Mouse (Mus musculus): ENCODE results near the gene Edn3.

GRCm38 (mm10) chr2:174717857-174718256, 42.6 kb upstream of the Edn3 start:
- TF ChIP-seq BHLHE40 (IDR thresholded peaks at IDR 0.05; ENCODE audit: borderline replicate concordance, low read depth, low read length), result no peak
- no peak for TF ChIP-seq CTCF (IDR thresholded peaks at IDR 0.05 in 2 of 3, conservative IDR thresholded peaks at IDR 0.05 in 1 of 3; ENCODE audit: control insufficient read depth in 1 of 3, insufficient read depth in 1 of 3, low read depth in 2 of 3, low read length in 3 of 3, poor library complexity in 1 of 3, severe bottlenecking in 1 of 3)
- no peak for TF ChIP-seq POLR2A (IDR thresholded peaks at IDR 0.05; ENCODE audit: control insufficient read depth in 1 of 2, insufficient read depth in 1 of 2, low read depth in 1 of 2, low read length in 2 of 2, poor library complexity in 1 of 2)
- TF ChIP-seq POLR2AphosphoS2 (IDR thresholded peaks at IDR 0.05; ENCODE audit: low read length), result no peak
- no peak for TF ChIP-seq EP300 (IDR thresholded peaks at IDR 0.05; ENCODE audit: low read depth in 1 of 2, low read length in 2 of 2)
- TF ChIP-seq ETS1 (IDR thresholded peaks at IDR 0.05; ENCODE audit: low read depth, low read length), result no peak
- no peak for TF ChIP-seq KAT2A (conservative IDR thresholded peaks at IDR 0.05; ENCODE audit: low read depth, low read length)
- TF ChIP-seq HCFC1 (IDR thresholded peaks at IDR 0.05; ENCODE audit: low read depth, low read length), result no peak
- no peak for TF ChIP-seq MYB (IDR thresholded peaks at IDR 0.05; ENCODE audit: low read depth, low read length)
- TF ChIP-seq MXI1 (IDR thresholded peaks at IDR 0.05; ENCODE audit: low read depth, low read length), result no peak
- TF ChIP-seq RCOR1 (IDR thresholded peaks at IDR 0.05; ENCODE audit: low read depth, low read length), result no peak
- TF ChIP-seq TCF12 (IDR thresholded peaks at IDR 0.05; ENCODE audit: low read depth, low read length), result peak; percentile 33; the same call in 1 of the 2 replicates
- TF ChIP-seq TAL1 (IDR thresholded peaks at IDR 0.05; ENCODE audit: low read length), result no peak

All from MEL (cell line).